Mouse (Mus musculus) left cerebral cortex, adult 9 months (tissue): ENCODE data around the gene Lins1.

Experiments used
- DNase-seq, 2 experiments: peaks; one replicate each; pipeline ENCODE4 v3.0.0; 2022; ENCODE audit warnings: low spot score in 2 of 2

Gene Lins1

DNA sequence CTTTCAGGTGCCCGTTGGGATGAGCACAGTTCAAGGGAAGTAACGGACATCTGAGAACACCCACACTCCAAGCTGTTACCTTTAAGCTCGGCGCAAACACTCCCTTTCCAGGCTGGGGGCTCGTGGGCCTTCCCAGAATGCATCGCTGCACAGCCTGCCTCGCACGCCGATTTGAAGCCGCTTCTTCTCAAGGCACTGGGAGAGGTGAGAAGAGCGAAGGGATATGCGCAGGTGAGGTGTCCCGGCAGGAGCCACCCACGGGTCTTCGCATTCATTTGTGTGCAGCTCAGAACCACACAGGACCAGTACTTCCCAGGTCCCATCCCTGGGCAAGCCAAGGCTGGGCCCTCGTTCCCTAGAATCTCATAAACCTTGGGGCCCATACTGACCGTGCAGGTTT, 43.7 kb downstream of the Lins1 start:
- DNase-seq, result no peak

DNA sequence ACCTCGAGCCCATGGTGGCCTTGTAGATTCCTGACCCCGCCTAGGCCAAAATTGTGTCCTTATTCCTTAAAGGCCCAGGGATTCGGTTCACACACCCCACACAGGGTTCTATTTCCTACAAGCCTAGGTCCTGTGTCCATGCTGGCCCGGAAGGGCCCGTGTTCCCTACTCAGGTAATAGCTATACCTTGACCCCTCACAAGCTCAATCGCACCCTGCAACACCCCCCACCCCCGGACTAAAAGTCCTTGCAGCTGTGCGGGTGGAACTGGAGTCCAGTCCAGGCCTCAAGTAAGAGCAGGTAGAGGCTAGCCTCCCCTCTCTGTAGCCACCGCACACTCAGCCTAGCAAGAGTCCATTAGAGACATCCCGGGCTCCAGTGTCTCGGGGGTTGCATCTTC, 44.2 kb downstream of the Lins1 start:
- no peak for DNase-seq

DNA sequence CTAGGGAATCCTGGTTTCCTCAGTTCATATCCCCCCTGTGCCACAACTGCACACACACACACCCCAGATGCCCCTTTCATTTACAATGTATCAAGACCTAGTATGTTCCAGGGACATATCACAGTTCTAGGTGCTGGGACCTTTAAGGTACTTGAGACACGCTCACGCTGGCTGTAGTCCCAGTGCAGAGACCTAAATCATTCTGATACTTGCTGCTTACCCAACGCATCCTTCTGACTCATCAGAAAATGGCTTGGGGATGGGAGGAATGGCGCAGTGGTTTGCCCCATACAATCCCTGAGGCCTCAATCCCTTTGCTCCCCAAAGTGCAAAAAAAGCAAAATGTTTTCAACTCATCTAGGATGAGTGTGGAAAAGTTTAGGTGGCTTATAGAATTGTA, 44.8 kb downstream of the Lins1 start:
- no peak for DNase-seq

DNA sequence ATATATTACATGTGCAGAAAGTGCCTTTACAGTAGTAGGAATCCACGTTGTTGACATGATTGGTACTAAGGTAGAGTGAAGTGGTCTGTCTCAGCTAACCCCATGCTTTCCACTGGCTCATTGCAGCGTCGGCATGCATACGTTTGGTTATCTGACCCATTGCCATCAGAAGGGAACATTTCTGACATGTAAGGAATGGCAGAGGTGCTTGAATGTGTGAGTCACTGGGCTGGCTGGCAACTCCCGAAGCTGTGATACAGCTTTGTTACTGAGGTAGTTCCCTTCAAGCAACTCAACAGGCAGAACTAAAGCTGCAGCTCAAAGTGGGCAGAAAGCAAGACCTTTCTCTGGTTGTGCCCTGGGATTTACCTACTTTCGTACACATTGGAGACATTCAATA, 45.3 kb downstream of the Lins1 start:
- DNase-seq, result no peak

DNA sequence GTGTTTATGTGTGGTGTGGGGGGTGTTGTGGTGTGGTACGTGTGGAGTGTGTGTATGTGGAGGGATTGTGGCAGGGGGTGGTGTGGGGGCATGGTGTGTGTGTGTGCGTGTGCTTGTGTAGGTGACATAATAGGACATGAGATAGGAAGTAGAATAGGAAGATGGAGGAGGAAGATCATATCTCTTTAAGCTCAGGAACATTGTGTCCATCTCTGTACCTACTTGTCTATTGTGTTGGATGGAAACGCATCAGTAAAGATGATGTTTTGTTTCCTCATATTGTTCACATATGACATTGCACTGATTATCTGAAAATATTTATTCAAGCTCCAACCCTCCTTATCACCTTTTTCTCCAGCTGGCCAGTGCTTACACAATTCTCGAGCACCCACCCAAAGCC, 47.7 kb downstream of the Lins1 start:
- no peak for DNase-seq

DNA sequence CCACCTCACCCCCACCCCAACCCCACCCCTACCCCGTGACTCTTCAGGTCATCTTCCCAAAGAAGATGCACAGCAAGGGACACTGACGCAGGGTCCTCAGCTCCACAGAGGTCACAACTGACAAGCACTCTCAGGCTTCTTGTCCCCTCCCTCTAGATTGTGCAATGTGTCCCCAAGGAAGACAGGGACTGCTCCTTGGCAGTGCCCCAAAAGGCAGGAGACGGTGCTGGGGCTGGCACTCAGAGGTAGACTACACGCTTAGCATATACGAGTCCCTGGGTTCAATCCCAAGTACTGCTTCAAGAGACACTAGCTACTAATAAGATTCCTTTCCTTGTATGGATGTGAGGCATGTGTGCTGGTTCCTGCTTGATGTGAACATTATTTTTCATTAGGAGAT, 51.3 kb downstream of the Lins1 start:
- DNase-seq, result no peak

DNA sequence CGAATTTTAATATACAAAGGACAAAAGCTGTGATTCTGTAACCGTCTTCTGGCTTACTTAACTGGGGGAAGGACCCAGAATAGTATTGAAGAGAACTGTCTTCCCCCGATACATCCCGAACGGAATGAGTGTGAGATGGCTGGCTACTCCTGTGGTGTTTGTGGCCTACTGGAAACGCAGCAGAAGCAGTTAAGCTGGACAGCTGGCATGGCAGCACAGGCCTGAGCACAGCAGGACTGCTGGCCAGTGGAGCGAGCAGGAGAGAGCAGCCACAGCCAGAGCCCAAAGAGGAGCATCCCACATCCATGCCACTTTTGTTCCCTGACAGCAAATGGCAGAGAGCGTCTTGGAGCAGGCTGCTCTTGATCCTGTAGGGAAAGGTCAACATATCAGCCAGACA, 51.7 kb downstream of the Lins1 start:
- no peak for DNase-seq

DNA sequence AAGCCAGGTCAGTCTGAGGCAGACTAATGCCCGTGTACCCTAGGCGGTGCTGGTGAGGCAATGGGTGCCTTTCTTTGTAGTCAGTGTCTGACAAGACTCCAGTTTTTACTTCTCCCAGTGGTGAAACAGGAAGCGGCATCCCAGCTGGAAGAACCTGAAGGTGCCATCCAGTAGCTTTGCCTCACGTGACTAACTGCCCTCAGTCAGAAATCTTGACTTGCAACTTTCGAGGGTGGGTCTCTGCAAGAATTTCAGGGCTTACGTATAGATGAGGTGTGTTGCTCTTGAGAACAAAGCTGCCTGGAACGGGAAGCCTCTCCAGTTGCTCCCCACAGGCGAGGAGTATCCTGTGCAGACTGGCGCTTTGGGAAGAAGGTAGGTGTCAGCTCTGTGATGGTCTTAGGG, 53.7 kb downstream of the Lins1 start, which contains the start of gene Cers3:
Gene Cers3 (plus strand): TSS at position 128 of the 405 bp plus-strand sequence.
- no peak for DNase-seq

DNA sequence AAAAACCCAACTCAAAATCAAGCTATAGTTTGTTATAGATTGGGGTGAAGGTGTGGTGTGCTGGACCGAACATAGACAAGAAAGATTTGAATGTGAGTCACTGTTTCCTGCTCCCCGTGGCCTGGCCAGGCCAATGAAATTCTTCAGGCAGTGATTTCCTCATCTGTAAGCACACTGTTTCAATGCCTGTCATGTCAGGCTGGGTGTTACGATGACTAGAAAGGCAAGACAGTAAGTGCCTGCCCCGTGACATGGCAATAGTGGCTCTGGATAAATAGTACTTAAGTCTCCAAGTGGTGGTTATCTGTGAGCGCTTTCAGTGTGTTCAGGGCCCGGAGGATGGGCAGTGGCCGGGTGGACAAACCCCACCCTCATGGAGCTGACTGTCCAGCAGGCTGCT, 57.3 kb downstream of the Lins1 start:
- no peak for DNase-seq

DNA sequence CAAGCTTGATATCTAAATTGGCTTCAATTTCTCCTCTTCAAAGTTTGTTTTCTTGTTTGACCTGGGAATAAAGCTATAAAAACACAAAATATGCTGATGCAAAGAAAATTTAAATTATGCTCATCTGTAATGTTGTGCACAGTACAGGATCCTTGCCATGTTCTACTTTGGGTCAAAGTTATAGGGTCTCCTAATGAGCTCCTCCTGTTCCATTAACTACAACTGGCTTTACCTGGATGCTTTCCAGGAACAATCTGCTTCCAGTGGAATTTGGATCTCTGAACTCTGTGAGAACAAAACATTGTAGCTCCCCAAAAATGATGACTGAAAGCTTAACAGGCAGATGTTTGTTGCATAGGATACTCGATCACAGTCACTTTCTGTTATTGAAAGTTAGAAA, 60.3 kb downstream of the Lins1 start:
- DNase-seq, result no peak

DNA sequence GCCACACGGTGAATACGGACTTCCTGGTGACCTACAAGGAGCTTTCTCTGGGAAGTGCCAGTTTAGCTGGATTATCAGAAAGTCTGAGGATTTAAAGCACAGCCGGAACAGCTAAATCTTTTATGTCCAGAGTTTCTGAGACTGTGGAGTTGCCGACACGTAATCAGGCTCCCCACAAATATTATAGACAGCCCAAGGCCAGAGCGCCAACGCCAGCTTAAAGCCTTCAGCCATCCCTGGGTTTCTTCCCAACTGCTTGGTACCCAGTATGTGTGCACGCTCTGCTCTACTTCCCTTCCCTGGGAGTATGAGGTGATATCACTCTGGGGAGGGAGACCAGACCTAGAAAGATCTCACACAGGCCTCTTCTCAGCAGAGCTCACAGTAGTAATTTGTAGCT, 64.1 kb downstream of the Lins1 start:
- DNase-seq, result no peak

DNA sequence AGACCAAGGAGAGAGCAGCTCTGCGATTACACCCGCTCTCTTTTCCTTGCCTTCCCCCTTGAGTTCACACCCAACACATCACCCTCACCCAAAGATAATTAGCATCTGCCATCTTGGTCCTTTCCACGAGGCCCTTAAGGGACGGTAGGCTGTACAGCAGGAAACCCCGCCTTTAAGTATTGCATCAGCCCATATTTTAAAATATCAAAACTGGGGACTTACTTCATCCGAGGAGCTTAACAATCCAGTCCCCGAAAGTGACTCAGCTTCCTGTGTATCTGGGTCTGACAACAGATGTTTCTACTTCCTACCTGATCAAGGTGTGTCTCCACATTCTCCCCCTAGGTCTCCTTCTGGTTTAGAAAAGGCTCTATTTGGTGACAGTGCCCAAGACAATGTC, 65.9 kb downstream of the Lins1 start:
- no peak for DNase-seq
